Mouse (Mus musculus) left cerebral cortex, adult 9 months (tissue): ENCODE measurements around the gene Setd1b.
A peak's percentile ranks its signal among the peaks of the same experiment; 100 is the strongest.

Experiments used
- DNase-seq, 2 experiments: peaks; one replicate each; pipeline ENCODE4 v3.0.0; 2022; ENCODE audit warnings: low spot score in 2 of 2

The Setd1b gene

GRCm38 (mm10) chr5:123128426-123129169 is 13.4 kb upstream of the Setd1b start:
- DNase-seq: no peak

- DNase-seq: no peak
Measured at GRCm38 (mm10) chr5:123129170-123129757, 12.7 kb upstream of the Setd1b start.

- no peak for DNase-seq
Measured at GRCm38 (mm10) chr5:123130030-123130813, 11.8 kb upstream of the Setd1b start.

- DNase-seq: no peak
Measured at GRCm38 (mm10) chr5:123130814-123131148, 11.2 kb upstream of the Setd1b start.

- peak in 1 of 2 experiments; percentile 86 for DNase-seq
Measured at GRCm38 (mm10) chr5:123132308-123133071, 9.5 kb upstream of the Setd1b start, which contains the start of gene Rhof. TSS of gene Rhof (minus strand) at chr5:123132692.

DNA sequence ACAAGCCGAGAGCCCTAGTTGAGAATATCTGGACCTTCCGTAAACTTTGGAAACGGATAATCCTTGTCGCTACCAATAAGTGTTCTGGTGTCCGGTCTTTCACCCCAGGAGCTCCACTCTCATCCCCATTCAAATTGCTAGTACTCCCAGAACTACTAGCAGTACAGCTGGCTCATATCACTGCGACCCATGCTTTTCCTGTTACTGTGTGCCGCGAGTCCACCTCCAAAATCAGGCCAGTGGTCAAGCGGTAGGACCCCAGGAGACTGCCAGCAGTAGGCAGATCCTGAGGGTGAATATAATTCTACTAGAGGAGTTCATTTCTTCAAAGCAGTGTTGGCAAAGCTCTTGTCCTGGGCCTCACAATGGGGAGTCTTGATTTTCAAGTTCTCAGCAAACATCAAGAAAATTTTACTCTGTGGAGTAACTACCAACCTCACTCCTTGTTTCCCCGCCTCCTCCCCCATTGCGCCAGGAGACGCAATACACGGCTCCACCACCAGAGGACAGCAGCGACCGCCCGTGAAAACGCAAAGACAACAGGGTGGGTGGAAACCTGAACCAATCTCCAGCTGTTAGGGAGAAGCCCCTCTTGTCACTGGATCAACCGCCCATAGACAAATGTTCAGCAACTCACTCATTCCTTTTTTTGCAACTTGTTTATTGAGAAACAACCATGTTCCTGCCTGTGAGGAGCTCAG is 8.8 kb upstream of the Setd1b start:
- peak in 1 of 2 experiments; percentile 94 for DNase-seq

DNA sequence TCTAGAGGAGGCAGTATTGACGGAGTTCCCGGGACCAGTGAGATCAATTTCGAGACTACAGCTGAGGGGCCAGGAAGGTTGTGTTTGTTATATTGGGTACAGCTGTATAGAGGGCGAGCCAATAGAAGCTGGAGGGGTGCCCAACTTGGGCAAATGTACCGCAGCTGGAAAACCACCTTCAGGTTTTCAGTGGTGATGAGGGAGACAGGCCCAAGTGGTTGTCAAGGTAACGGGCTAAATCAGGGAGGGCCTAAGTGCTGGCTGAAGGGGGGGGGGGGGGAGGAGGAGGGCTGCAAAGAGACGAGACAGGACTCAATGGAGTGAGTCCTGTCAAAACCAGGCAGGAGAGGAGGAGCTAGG is 8.2 kb upstream of the Setd1b start:
- DNase-seq: no peak

DNA sequence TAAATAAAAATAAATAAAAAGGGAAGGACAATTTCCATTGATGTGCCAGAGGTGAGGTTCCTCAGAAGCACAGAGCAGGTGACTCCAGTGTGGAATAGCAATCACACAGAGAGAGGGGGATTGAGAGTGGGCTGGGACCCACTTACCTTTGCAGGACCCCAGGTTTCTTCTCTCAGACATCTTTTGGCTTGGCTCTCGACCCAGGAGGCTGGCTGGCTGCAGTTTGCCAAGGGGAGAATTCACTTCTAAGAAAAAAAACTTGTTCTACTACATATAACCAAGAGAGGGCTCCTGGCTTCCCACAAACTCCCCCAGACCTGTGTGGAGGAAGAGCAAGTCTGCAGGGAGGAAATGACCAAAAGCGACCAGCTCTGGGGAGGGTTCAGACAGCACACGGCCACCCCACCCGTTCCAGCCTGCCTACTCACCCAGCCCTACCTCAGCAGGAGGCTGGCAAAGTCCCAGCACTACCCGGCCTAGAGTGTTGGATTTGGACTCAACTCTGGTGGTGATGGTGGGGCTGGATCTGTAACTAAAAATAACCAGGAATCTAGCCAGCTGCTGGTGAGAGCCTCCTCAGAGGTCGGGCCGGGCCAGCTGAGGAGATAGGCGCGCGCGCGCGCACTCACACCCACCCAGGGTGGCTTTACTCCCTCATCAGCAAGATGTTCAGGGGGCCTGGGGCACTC is 7.7 kb upstream of the Setd1b start:
- DNase-seq: peak in 1 of 2 experiments; percentile 62

GRCm38 (mm10) chr5:123134875-123135382 is 7.1 kb upstream of the Setd1b start:
- no peak for DNase-seq

GRCm38 (mm10) chr5:123135471-123136360 is 6.3 kb upstream of the Setd1b start:
- peak in 1 of 2 experiments; percentile 79 for DNase-seq

DNA sequence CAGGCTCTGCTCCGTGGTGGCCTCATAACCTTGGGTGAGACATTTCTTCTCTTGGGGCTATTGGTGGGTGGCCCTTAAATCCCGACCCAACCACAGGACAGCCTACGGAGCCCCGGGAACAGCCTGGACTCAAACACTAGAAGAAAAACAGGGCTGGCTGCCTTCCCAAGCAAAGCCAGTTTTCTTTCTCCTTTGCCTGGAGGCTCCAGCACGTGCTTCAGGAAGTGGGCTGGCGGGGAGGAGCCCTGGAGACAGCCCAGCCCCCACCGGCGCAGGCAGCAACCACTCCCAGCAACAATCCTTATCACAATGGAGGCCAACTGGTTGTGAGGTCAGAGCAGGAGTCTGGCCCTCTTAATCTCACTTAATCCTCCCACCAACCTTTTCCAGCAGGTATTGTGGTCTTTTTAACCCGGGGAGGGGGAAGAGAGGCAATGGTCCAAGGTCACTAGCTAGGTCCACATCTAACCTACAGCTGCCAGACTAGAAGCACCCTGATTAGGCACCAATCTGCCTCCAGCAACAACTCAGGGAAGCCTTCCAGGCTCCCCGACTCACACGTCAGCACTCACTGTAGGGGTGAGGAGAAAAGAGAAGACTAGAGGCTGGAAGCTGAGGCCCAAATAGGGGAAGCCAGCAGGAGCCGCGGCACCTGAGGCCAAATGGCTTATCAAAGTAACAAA is 5.5 kb upstream of the Setd1b start:
- peak in 1 of 2 experiments; percentile 88 for DNase-seq

GRCm38 (mm10) chr5:123137044-123137909 is 4.7 kb upstream of the Setd1b start:
- peak in 1 of 2 experiments; percentile 73 for DNase-seq

GRCm38 (mm10) chr5:123137910-123138229 is 4.1 kb upstream of the Setd1b start:
- no peak for DNase-seq

GRCm38 (mm10) chr5:123138230-123138911 is 3.6 kb upstream of the Setd1b start:
- DNase-seq: no peak

DNA sequence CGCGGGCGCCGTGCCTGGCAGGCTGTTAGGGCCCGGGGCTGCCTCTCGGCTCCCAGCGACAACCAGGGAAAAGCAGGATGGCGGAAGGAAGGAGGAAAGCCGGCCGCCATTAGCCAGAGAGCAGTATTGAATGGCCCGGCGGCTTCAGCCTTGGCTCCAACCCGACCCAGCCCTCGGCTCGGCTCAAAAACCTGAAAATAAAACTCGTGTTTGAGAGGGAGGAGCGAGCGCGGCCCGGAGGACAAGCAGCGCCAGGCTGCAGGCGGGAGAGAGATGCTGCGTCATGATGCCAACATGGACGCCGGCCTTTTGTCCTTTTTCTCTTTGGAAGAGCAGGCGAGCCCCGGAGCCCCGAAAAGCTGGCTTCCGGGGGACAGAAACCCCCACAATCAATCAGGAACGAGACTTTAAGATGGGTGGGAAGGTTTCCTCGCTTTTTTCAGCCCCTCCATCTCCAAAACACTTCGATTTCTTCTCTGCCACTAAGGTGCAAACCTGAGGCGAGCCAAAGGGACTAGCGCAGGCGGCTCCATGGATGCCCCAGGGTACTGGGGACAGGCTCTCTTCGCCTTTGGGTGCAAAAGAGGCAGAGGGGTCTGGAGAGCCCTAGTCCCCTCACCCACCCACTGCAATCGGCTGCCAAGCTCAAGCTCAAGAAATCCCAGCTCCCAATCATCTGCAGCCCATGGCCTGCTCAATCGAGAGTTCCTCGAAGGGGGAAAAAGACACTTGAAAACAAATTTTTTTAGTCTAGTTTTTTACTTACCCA is 2.9 kb upstream of the Setd1b start:
- DNase-seq: peak in 1 of 2 experiments; percentile 88

- DNase-seq: no peak
Measured at GRCm38 (mm10) chr5:123139722-123140627, 2.0 kb upstream of the Setd1b start.
